Mouse (Mus musculus) stomach, embryonic 14.5 days (tissue): ENCODE data around the gene Mllt11. TPM values are rescaled to one million over a fixed set of nuclear protein-coding genes. Genes with fewer than 3 reads are reported as not detected.

Experiments
- ATAC-seq: fragments of 200-750 bp; cut with Nextera tagmentation; 2 replicates; pipeline ENCODE4 v1.8.0; 2017; ENCODE audit warnings: low read depth, moderate TSS enrichment; ENCODE audit not compliant: insufficient number of reproducible peaks, insufficient read depth, low FRiP score
- H3K27ac ChIP-seq: fragments of 300-500 bp; sonication (generic); 2 replicates; pipeline ENCODE4 v1.5.1; 2014; ENCODE audit warnings: mild to moderate bottlenecking, low read length, moderate library complexity, mixed read lengths
- H3K27me3 ChIP-seq: fragments of 300-500 bp; sonication (generic); 2 replicates; pipeline ENCODE4 v1.6.1; 2014; ENCODE audit warnings: low read length, control low read depth, mixed read lengths; ENCODE audit not compliant: control insufficient read depth, insufficient read depth
- H3K36me3 ChIP-seq: fragments of 300-500 bp; sonication (generic); 2 replicates; pipeline ENCODE4 v1.6.1; 2014; ENCODE audit warnings: mild to moderate bottlenecking, control low read depth, low read length, moderate library complexity, mixed read lengths; ENCODE audit not compliant: control insufficient read depth, insufficient read depth
- H3K4me1 ChIP-seq: fragments of 300-500 bp; sonication (generic); 2 replicates; pipeline ENCODE4 v1.6.1; 2014; ENCODE audit warnings: low read length, control low read depth, mixed read lengths; ENCODE audit not compliant: control insufficient read depth, insufficient read depth
- H3K4me2 ChIP-seq: fragments of 300-500 bp; sonication (generic); replicated peaks from 2 replicates; pipeline ENCODE4 v1.6.1; 2014; ENCODE audit warnings: low read depth, low read length, control low read depth
- H3K4me3 ChIP-seq: fragments of 300-500 bp; sonication (generic); 2 replicates; pipeline ENCODE4 v1.5.1; 2014; ENCODE audit warnings: low read depth, low read length, control low read depth
- H3K9ac ChIP-seq: fragments of 300-500 bp; sonication (generic); replicated peaks from 2 replicates; pipeline ENCODE4 v1.6.1; 2014; ENCODE audit warnings: low read depth, mild to moderate bottlenecking, control low read depth, low read length, moderate library complexity, mixed read lengths
- H3K9me3 ChIP-seq: fragments of 300-500 bp; sonication (generic); 2 replicates; pipeline ENCODE4 v1.6.1; 2016; ENCODE audit warnings: low read depth, low read length, control low read depth; ENCODE audit not compliant: control insufficient read depth
- WGBS: fragments of 180-500 bp; shearing (Covaris S2); extraction: QIAGEN DNeasy Blood & Tissue Kit; methylation state at CpG from one replicate; pipeline ENCODE4 v1.1.7; 2014; 5-methylcytosine and 5-hydroxymethylcytosine counted together
- polyA plus RNA-seq: library from polyadenylated mRNA; unstranded; fragments of >200 nt; fragmentation: Nextera tagmentation; extraction: Ambion mirVana; gene quantifications from 2 replicates; pipeline ENCODE4 v1.2.1, GENCODE M21; 2014

The Mllt11 gene
- polyA plus RNA-seq, 1 experiment from 2014 or later = 42.4 TPM

GRCm38 (mm10) chr3:95229781-95230494 is 2.0 kb downstream of the Mllt11 start:
- Histone ChIP-seq H3K4me1 (peaks cover 22% of the 10 kb centered on the region), H3K4me2 (peak overlapping the region; percentile 87), H3K9ac (peak overlapping the region; percentile 86; the same call in 1 of the 2 replicates), H3K27ac (peak overlapping the region; percentile 97), H3K36me3 (peaks cover 41% of the 10 kb centered on the region), H3K4me3 (peak overlapping the region; percentile 85), H3K9me3 (no peaks in the 10 kb centered on the region), H3K27me3 (no peaks in the 10 kb centered on the region)
- no peak; the same call in 1 of the 2 replicates for ATAC-seq
- WGBS = 5% methylated on average over 13 of the region's 13 CpGs

DNA sequence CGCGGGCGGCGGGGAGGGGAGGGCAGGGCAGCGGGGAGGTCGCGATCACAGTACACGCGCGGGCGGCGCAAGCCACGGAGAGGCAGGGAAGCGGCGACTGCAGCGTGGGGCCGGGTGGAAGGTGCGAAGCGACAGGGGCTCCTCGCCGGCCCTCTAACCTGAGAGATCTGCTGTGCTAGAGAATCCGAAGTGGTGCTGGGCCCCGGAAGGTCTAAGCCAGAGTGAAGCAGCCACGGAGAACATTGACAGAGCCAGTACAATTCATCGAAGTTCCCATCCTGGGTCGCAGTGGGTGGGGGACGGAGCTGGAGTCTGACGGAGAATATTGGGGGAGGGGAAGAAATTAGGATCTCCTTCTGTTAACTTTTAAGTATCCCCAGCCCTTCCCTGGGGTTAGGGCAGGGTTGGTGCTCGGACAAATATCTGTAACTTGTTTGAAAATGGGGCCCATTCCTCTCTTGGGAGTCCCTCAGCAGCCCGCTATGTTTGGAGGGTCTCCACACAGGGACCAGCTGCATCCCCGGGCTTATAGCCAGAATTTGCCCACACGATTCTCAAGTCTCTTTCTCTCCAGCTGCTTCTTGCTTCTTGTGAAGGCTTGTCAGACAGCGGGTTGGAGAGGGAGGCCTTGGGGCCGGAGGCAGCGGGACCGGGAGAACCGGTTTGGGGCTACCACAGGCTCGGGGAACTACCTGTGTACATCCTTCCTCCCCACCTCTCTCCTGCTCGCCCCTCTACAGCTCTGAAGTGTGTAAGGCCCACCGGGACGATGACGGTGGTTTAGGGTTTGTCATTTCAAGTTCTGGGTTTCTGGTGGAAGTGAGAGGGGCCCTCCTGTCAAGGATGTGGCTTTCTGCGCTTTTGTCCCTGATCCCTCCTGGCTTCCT is 2.8 kb downstream of the Mllt11 start:
- H3K9ac ChIP-seq = peak overlapping the region; percentile 86
- peaks cover 22% of the 10 kb centered on the region for H3K4me1 ChIP-seq
- H3K27ac ChIP-seq = peak overlapping the region; percentile 97
- H3K4me2 ChIP-seq = peak overlapping the region; percentile 87
- peak overlapping the region; percentile 85 for H3K4me3 ChIP-seq
- no peaks in the 10 kb centered on the region for H3K27me3 ChIP-seq
- under 1% methylated on average over 43 of the region's 43 CpGs for WGBS
- H3K36me3 ChIP-seq = peaks cover 35% of the 10 kb centered on the region
- H3K9me3 ChIP-seq = no peaks in the 10 kb centered on the region
- ATAC-seq = peak; percentile 39; the same call in 1 of the 2 replicates

DNA sequence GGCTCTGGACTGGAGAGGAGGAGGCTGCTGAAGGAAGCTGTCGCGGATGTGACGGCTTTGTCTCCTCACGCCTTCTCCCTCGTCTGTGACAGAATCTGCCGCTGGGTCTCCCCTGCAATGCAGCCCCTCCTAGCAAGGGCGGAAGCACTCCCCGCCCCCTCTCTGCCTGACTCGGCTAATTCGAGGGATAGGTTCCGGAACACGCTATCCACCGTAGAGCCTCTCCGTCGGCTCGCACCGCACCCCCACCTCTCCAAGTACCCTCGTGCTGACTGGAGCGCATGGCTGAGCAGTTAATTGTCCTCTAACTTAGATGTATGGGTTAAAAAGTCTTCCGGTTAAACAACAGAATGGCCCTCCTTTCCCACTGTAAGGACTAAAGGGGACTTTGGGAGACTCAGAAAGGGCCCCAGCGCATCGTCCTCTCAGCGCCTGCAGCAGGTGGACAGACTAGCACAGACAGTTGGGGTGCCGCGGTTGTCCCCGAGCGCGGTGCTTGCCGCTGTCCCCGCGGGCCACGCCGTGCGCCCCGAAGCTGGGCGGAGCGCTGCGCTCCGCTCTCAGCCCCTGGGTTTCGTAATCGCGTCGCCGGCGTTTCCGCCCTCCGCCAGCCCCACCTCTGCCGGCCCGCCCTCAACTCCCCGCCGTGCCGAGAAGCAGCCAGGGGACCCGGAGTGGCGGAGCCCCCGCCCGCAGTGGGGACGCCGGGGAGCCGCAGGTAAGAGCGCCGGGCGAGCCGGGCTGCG is 3.6 kb downstream of the Mllt11 start, which contains the start of gene Cdc42se1:
TSS of gene Cdc42se1 (plus strand) at position 585 of the 746 bp plus-strand sequence.
- WGBS = under 1% methylated on average over 63 of the region's 64 CpGs
- H3K27ac ChIP-seq = peak within 1 kb of the TSS; percentile 97
- peak within 1 kb of the TSS; percentile 86 for H3K9ac ChIP-seq
- H3K9me3 ChIP-seq = no peaks in the 10 kb centered on the region
- peak within 1 kb of the TSS; percentile 85 for H3K4me3 ChIP-seq
- peak; percentile 88 for ATAC-seq
- H3K4me2 ChIP-seq = peak within 1 kb of the TSS; percentile 87
- peaks cover 22% of the 10 kb centered on the region for H3K4me1 ChIP-seq
- peaks cover 29% of the 10 kb centered on the region for H3K36me3 ChIP-seq
- no peaks in the 10 kb centered on the region for H3K27me3 ChIP-seq

DNA sequence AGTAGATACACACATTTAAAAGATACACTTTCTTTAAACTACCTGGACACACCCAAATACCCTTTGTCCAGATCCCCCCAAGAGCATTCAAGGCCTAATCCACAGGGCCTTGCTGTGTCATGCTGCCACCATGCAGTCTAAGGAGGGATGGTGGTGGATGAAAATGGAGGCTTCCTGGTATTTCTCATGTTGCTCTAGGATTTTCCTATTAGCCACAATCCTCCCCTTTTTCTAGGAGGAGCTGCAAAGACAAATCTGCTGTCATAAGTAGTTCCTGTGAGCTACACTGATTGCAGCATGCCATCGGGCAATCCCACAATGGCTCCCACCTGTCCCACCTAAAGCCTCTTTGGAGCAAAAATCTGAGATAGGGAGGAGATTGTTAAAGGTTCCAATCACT is 4.8 kb downstream of the Mllt11 start:
- Histone ChIP-seq H3K27ac (0 out of 2 replicates have a peak overlapping the region, but pooled peaks have one; percentile 49), H3K4me1 (peaks cover 22% of the 10 kb centered on the region), H3K4me3 (peak overlapping the region; percentile 85), H3K4me2 (peak overlapping the region; percentile 87), H3K9ac (peak overlapping the region; percentile 86; the same call in 1 of the 2 replicates), H3K36me3 (peaks cover 22% of the 10 kb centered on the region), H3K27me3 (no peaks in the 10 kb centered on the region), H3K9me3 (no peaks in the 10 kb centered on the region)
- 3% methylated on average over 1 of the region's 1 CpGs for WGBS
- ATAC-seq = no peak

- Histone ChIP-seq H3K9me3 (no peaks in the 10 kb centered on the region), H3K4me1 (peaks cover 10% of the 10 kb centered on the region; the same call in 1 of the 2 replicates), H3K36me3 (peaks cover 31% of the 10 kb centered on the region), H3K9ac (no peak overlapping the region), H3K4me2 (no peak overlapping the region), H3K4me3 (no peak overlapping the region), H3K27ac (no peak overlapping the region), H3K27me3 (no peaks in the 10 kb centered on the region)
- ATAC-seq = no peak
- 35% methylated on average over 6 of the region's 6 CpGs for WGBS
Measured at GRCm38 (mm10) chr3:95224295-95224694, 7.7 kb downstream of the Mllt11 start.

DNA sequence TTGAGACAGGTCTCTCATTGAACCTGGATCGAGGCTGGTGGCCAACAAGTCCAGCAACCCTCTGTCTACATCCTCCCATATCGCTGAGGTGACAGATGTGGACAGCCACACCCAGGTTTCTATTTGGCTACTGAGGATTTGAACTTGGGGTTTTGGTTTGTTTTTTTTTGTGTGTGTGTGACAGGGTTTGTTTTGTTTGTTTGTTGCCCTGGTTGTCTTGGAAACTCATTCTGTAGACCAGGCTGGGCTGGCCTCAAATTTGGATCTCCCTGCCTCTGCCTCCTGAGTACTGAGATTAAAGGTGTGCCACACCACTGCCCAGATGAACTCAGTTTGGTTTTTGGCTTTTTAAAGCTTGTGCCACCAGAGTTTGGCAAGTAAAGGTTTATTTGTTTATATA is 8.9 kb downstream of the Mllt11 start:
- Histone ChIP-seq H3K27me3 (no peaks in the 10 kb centered on the region), H3K4me2 (no peak overlapping the region), H3K4me1 (peaks cover 10% of the 10 kb centered on the region), H3K9me3 (no peaks in the 10 kb centered on the region), H3K4me3 (no peak overlapping the region), H3K9ac (no peak overlapping the region), H3K36me3 (peaks cover 31% of the 10 kb centered on the region), H3K27ac (no peak overlapping the region)
- no peak for ATAC-seq
- 85% methylated on average over 2 of the region's 2 CpGs for WGBS

- Histone ChIP-seq H3K4me1 (peaks cover 6% of the 10 kb centered on the region; the same call in 1 of the 2 replicates), H3K27ac (peak overlapping the region; percentile 99), H3K36me3 (peaks cover 27% of the 10 kb centered on the region), H3K4me2 (peak overlapping the region; percentile 51), H3K9ac (peak overlapping the region; percentile 83; the same call in 1 of the 2 replicates), H3K4me3 (peak overlapping the region; percentile 60), H3K27me3 (no peaks in the 10 kb centered on the region), H3K9me3 (no peaks in the 10 kb centered on the region)
- 74% methylated on average over 6 of the region's 6 CpGs for WGBS
- no peak for ATAC-seq
Measured at GRCm38 (mm10) chr3:95218466-95219137, 13.4 kb downstream of the Mllt11 start.
